Mouse (Mus musculus): ENCODE results near the gene Vav1. TPM values are rescaled to one million over a fixed set of nuclear protein-coding genes. Genes with fewer than 3 reads are reported as not detected.
A peak's percentile ranks its signal among the peaks of the same experiment; 100 is the strongest.

Vav1 gene
- total and polyA plus RNA-seq, 3 experiments: 1.9 to 2.2 (median 2.0) TPM

DNA sequence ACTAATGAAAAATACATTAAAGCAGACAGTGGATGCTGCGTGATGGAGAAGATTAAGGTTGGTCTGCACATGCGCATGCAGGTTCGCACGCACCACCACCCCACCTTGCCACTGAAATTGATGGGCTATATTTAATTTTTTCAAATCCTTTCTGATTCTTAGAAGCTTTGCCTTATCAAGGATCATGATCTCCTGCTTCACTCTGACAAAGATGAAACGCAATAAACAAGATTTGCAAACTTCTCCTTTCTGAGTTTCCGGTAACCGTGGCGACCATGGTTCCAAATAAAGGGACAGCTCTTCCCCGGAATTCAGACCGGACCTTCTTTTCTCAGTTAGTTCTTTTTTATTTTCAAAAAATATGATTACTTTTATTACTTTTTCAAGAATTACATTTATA is 59.1 kb downstream of the Vav1 start:
- no peak for DNase-seq
- H3K36me3 ChIP-seq (ENCODE audit: control insufficient read depth, insufficient read depth, low read length): no peaks in the 10 kb centered on the region
- H3K79me2 ChIP-seq (replicated peaks; ENCODE audit: control insufficient read depth, insufficient read depth, low read length): no peaks in the 10 kb centered on the region
- TF ChIP-seq EP300 (IDR thresholded peaks at IDR 0.05; ENCODE audit: insufficient read depth, low read depth, low read length) (no peak), POLR2A (IDR thresholded peaks at IDR 0.05; ENCODE audit: insufficient read depth, low read depth, low read length) (no peak), CTCF (IDR thresholded peaks at IDR 0.05) (no peak)
- H3K27me3 ChIP-seq (ENCODE audit: control insufficient read depth, insufficient read depth, low read length): no peaks in the 10 kb centered on the region
- intact Hi-C loops (cut with DNase I): loop anchor here (10.0 kb wide), 1 partner anchor 533 kb away; no protein-coding TSS in a partner anchor
- no peak overlapping the region for H3K27ac ChIP-seq
- no peak overlapping the region for H3K9ac ChIP-seq (ENCODE audit: low read depth, low read length)
- H3K4me1 ChIP-seq (ENCODE audit: control insufficient read depth, insufficient read depth, low read length): no peaks in the 10 kb centered on the region
- WGBS: 79% methylated on average over 10 of the region's 10 CpGs
- H3K4me3 ChIP-seq: no peak overlapping the region

DNA sequence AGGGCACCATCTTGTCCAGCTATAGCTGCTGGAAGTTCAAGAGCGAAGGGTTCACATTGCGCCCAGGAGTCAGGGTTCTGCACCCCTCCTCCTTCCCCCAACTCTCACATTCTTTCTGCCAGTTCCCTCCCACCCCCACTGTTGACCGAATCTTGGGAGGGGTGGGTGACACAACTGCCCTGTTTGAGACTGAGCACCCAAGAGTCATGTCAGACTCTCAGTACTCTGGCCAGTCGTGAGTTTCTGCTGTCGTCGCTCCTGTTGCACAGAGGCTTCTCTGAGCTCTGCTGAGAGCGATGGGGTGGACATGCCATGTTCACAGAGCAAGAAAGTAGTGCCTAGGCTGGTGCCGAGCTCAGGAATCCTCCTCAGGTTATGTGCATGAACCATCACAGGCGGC is 60.4 kb downstream of the Vav1 start:
- Histone ChIP-seq H3K27me3 (ENCODE audit: control insufficient read depth, insufficient read depth, low read length) (no peaks in the 10 kb centered on the region), H3K9ac (ENCODE audit: low read depth, low read length) (no peak overlapping the region), H3K27ac (no peak overlapping the region), H3K36me3 (ENCODE audit: control insufficient read depth, insufficient read depth, low read length) (no peaks in the 10 kb centered on the region), H3K79me2 (replicated peaks; ENCODE audit: control insufficient read depth, insufficient read depth, low read length) (no peaks in the 10 kb centered on the region), H3K4me1 (ENCODE audit: control insufficient read depth, insufficient read depth, low read length) (no peaks in the 10 kb centered on the region), H3K4me3 (no peak overlapping the region)
- TF ChIP-seq EP300 (IDR thresholded peaks at IDR 0.05; ENCODE audit: insufficient read depth, low read depth, low read length) (no peak), POLR2A (IDR thresholded peaks at IDR 0.05; ENCODE audit: insufficient read depth, low read depth, low read length) (no peak), CTCF (IDR thresholded peaks at IDR 0.05) (no peak)
- intact Hi-C loops (cut with DNase I): loop anchor here (10.0 kb wide), 1 partner anchor 534 kb away; no protein-coding TSS in a partner anchor
- DNase-seq: no peak
- WGBS: 63% methylated on average over 9 of the region's 9 CpGs

DNA sequence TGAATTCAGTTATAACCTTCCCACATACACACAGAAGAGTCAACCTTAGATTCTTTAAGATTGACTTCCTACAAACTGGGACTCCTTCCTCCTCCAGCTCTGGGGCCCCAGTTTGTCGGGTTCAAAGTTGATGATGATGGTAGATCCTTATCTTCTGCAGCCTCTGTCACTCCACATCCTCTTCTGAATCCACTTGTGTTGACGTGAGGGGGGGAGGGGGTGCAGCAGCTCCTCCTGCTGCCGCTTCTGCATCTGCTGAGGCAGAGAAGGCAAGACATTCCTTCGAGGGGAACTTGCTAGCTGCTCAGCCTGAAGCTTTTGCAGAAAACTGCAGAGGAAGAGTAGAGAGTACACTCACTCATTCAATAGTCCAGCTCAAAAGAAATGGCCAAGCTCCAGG is 62.7 kb downstream of the Vav1 start:
- intact Hi-C loops (cut with DNase I): no loop called here
- Histone ChIP-seq H3K9ac (ENCODE audit: low read depth, low read length) (no peak overlapping the region), H3K79me2 (replicated peaks; ENCODE audit: control insufficient read depth, insufficient read depth, low read length) (no peaks in the 10 kb centered on the region), H3K27me3 (ENCODE audit: control insufficient read depth, insufficient read depth, low read length) (no peaks in the 10 kb centered on the region), H3K27ac (no peak overlapping the region), H3K4me1 (ENCODE audit: control insufficient read depth, insufficient read depth, low read length) (no peaks in the 10 kb centered on the region), H3K4me3 (no peak overlapping the region), H3K36me3 (ENCODE audit: control insufficient read depth, insufficient read depth, low read length) (no peaks in the 10 kb centered on the region)
- WGBS: 47% methylated on average over 4 of the region's 4 CpGs
- TF ChIP-seq EP300 (IDR thresholded peaks at IDR 0.05; ENCODE audit: insufficient read depth, low read depth, low read length) (no peak), CTCF (IDR thresholded peaks at IDR 0.05) (no peak)
- no peak for DNase-seq

GRCm38 (mm10) chr17:57344029-57344707 is 65.3 kb downstream of the Vav1 start:
- intact Hi-C loops (cut with DNase I): no loop called here

GRCm38 (mm10) chr17:57347017-57347416 is 68.1 kb downstream of the Vav1 start:
- no peaks in the 10 kb centered on the region for H3K36me3 ChIP-seq (ENCODE audit: control insufficient read depth, insufficient read depth, low read length)
- TF ChIP-seq POLR2A (IDR thresholded peaks at IDR 0.05; ENCODE audit: insufficient read depth, low read depth, low read length): no peak
- no peak overlapping the region for H3K9ac ChIP-seq (ENCODE audit: low read depth, low read length)
- no peaks in the 10 kb centered on the region for H3K4me1 ChIP-seq (ENCODE audit: control insufficient read depth, insufficient read depth, low read length)
- no peaks in the 10 kb centered on the region for H3K79me2 ChIP-seq (replicated peaks; ENCODE audit: control insufficient read depth, insufficient read depth, low read length)
- H3K27ac ChIP-seq: no peak overlapping the region
- intact Hi-C loops (cut with DNase I): no loop called here
- 34% methylated on average over 6 of the region's 6 CpGs for WGBS
- H3K4me3 ChIP-seq: no peak overlapping the region
- DNase-seq: peak in 1 of 2 experiments; percentile 28
- H3K27me3 ChIP-seq (ENCODE audit: control insufficient read depth, insufficient read depth, low read length): no peaks in the 10 kb centered on the region

More at GRCm38 (mm10) chr17:57344029-57344707, 65.3 kb downstream of the Vav1 start:
- peak in 1 of 2 experiments; percentile 38 for DNase-seq
- Histone ChIP-seq H3K27ac (no peak overlapping the region), H3K9ac (ENCODE audit: low read depth, low read length) (no peak overlapping the region), H3K4me3 (no peak overlapping the region), H3K27me3 (ENCODE audit: control insufficient read depth, insufficient read depth, low read length) (no peaks in the 10 kb centered on the region), H3K4me1 (ENCODE audit: control insufficient read depth, insufficient read depth, low read length) (no peaks in the 10 kb centered on the region), H3K79me2 (replicated peaks; ENCODE audit: control insufficient read depth, insufficient read depth, low read length) (no peaks in the 10 kb centered on the region), H3K36me3 (ENCODE audit: control insufficient read depth, insufficient read depth, low read length) (no peaks in the 10 kb centered on the region)
- TF ChIP-seq POLR2A (IDR thresholded peaks at IDR 0.05; ENCODE audit: insufficient read depth, low read depth, low read length): no peak
- TF ChIP-seq CTCF (IDR thresholded peaks at IDR 0.05): no peak
- no peak for TF ChIP-seq EP300 (IDR thresholded peaks at IDR 0.05; ENCODE audit: insufficient read depth, low read depth, low read length)
- WGBS: 62% methylated on average over 2 of the region's 2 CpGs

DNA sequence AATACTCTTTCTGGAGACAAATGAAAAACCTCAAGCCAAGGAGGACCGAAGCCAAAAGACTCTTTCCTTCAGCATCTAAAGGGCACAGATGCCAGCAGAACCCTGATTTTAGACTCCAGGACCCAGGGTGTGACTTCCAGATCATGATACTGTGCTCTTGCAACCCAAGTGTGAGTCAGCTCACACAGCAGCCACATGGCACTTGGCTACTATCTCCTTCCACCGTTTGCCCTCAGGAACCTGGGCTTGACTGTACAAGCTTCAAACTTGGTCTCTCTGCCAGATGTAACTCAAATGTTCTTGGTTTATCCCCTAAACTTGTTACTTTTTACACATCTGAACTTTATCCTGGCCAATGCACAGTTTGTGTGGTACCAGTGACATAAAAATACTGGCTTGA is 68.9 kb downstream of the Vav1 start:
- TF ChIP-seq POLR2A (IDR thresholded peaks at IDR 0.05; ENCODE audit: insufficient read depth, low read depth, low read length): no peak
- TF ChIP-seq EP300 (IDR thresholded peaks at IDR 0.05; ENCODE audit: insufficient read depth, low read depth, low read length): no peak
- no peak for TF ChIP-seq CTCF (IDR thresholded peaks at IDR 0.05)
- H3K4me3 ChIP-seq: no peak overlapping the region
- H3K27me3 ChIP-seq (ENCODE audit: control insufficient read depth, insufficient read depth, low read length): no peaks in the 10 kb centered on the region
- intact Hi-C loops (cut with DNase I): no loop called here
- no peak for DNase-seq
- no peaks in the 10 kb centered on the region for H3K36me3 ChIP-seq (ENCODE audit: control insufficient read depth, insufficient read depth, low read length)
- 67% methylated on average over 2 of the region's 2 CpGs for WGBS
- no peaks in the 10 kb centered on the region for H3K4me1 ChIP-seq (ENCODE audit: control insufficient read depth, insufficient read depth, low read length)
- H3K79me2 ChIP-seq (replicated peaks; ENCODE audit: control insufficient read depth, insufficient read depth, low read length): no peaks in the 10 kb centered on the region
- H3K9ac ChIP-seq (ENCODE audit: low read depth, low read length): no peak overlapping the region
- H3K27ac ChIP-seq: no peak overlapping the region

Measured in heart, adult 2 months (tissue).